Mouse (Mus musculus) heart, adult 2 months (tissue): ENCODE measurements around the gene Rpl3l. TPM values are rescaled to one million over a fixed set of nuclear protein-coding genes. Genes with fewer than 3 reads are reported as not detected.
A peak's percentile ranks its signal among the peaks of the same experiment; 100 is the strongest.
"Not testable (repeated sequence)": the region's sequence is repeated elsewhere in the genome, so short reads cannot be mapped to it uniquely, and the experiment has no call there.

Experiments used
- DNase-seq, 2 experiments: peaks; one replicate each; pipeline ENCODE4 v3.0.0; 2021
- H3K27ac ChIP-seq: fragments of 200-600 bp; 2 replicates; pipeline ENCODE4 v1.8.1; 2022
- H3K27me3 ChIP-seq: fragments of 200-500 bp; 2 replicates; pipeline ENCODE4 v1.6.1; 2012; ENCODE audit warnings: mild to moderate bottlenecking, low read length, inconsistent platforms, mixed read lengths; ENCODE audit not compliant: control insufficient read depth, insufficient read depth
- H3K36me3 ChIP-seq: fragments of 200-500 bp; 2 replicates; pipeline ENCODE4 v1.6.1; 2012; ENCODE audit warnings: low read length, inconsistent platforms; ENCODE audit not compliant: control insufficient read depth, insufficient read depth
- H3K4me1 ChIP-seq: fragments of 200-500 bp; 2 replicates; pipeline ENCODE4 v1.6.1; 2011; ENCODE audit warnings: low read length; ENCODE audit not compliant: control insufficient read depth, insufficient read depth
- H3K4me3 ChIP-seq: fragments of 200-600 bp; 2 replicates; pipeline ENCODE4 v1.8.1; 2022
- H3K79me2 ChIP-seq: fragments of 200-500 bp; replicated peaks from 2 replicates; pipeline ENCODE4 v1.6.1; 2012; ENCODE audit warnings: mild to moderate bottlenecking, inconsistent platforms, low read length, moderate library complexity, mixed read lengths; ENCODE audit not compliant: control insufficient read depth, insufficient read depth
- H3K9ac ChIP-seq: fragments of 200-500 bp; 2 replicates; pipeline ENCODE4 v1.6.1; 2012; ENCODE audit warnings: low read depth, mild to moderate bottlenecking, control low read depth, inconsistent platforms, low read length, mixed read lengths
- CTCF ChIP-seq: fragments of 200-600 bp; IDR thresholded peaks from 2 replicates; pipeline ENCODE4 v1.8.1; 2022; ENCODE audit warnings: antibody characterized with exemption, mild to moderate bottlenecking, moderate library complexity
- EP300 ChIP-seq: fragments of 200-500 bp; IDR thresholded peaks from 2 replicates; pipeline ENCODE4 v1.6.1; 2011; ENCODE audit warnings: low read depth, low read length, control low read depth; ENCODE audit not compliant: insufficient read depth
- POLR2A ChIP-seq: fragments of 200-500 bp; IDR thresholded peaks from 2 replicates; pipeline ENCODE4 v1.6.1; 2011; ENCODE audit warnings: mild to moderate bottlenecking, low read depth, low read length, control low read depth; ENCODE audit not compliant: insufficient read depth
- WGBS: fragments of 180-500 bp; shearing (Covaris S2); methylation state at CpG from one replicate; pipeline ENCODE4 v1.1.7; 2018; 5-methylcytosine and 5-hydroxymethylcytosine counted together
- intact Hi-C: fragments of 180-260 bp; cut with DNase I; formaldehyde crosslinking; loops from one replicate; pipeline ENCODE4 v1.15.1; 2025
- polyA plus RNA-seq: library from polyadenylated mRNA; depleted of rRNA; stranded (reverse); fragments of >200 nt; gene quantifications from 2 replicates; pipeline ENCODE4 v1.2.3, GENCODE M21; 2012
- total RNA-seq, 2 experiments: library from RNA; stranded (reverse); gene quantifications; 2 replicates each; pipeline ENCODE4 v1.2.3; 2021

The Rpl3l gene
- total and polyA plus RNA-seq, 3 experiments = 213 to 472 (median 386) TPM

DNA sequence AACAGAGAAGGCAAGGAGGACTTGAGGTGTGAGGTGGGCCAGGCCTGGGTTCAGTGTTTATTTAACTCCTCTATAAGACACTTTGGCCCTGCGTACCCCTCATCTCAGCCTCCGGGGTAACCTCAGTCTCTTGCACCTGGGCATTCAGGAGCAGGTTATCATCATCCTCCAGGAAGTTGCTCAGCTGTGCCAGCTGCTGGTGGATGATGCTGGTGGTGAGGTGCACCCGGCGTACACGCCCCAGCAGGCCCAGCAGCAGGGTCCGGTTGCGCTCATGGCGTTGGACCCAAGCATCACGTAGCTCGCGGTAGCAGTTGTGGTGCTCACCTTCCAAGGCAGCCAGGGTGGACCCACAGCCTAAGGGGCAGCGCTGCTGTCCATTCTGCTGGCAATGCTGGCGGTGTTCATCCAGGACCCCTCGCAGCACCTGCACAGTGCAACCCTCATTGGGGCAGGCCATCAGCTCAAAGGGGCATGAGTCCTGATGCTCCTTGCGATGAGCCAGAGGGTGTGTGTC, 11.4 kb upstream of the Rpl3l start:
- no peaks in the 10 kb centered on the region for H3K27me3 ChIP-seq
- intact Hi-C loops = no loop called here
- peaks cover 2% of the 10 kb centered on the region; the same call in 1 of the 2 replicates for H3K4me1 ChIP-seq
- no peaks in the 10 kb centered on the region; the same call in 1 of the 2 replicates for H3K36me3 ChIP-seq
- TF ChIP-seq POLR2A = no peak
- H3K4me3 ChIP-seq = no peak overlapping the region
- no peaks in the 10 kb centered on the region for H3K79me2 ChIP-seq
- no peak overlapping the region for H3K27ac ChIP-seq
- H3K9ac ChIP-seq = no peak overlapping the region
- no peak for DNase-seq
- WGBS = 96% methylated on average over 15 of the region's 15 CpGs

DNA sequence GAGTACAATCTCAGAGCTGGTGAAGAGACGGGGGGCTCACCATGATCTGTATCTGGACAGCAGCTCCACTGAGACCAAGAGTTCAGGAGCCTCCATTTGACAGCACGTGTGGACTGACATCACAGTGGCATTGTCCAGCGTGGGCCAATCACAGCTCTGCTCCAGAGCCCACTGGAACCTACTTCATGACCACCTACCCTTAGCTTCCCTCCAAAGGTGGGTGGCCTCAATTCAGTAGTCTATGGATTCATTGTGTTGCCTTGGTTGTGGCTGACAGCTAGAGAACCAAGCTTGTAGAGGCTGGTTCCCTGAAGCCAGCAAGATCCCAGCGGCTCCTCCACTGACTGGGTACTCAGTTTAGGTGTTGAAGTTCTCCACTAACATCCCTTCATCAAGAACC, 9.7 kb upstream of the Rpl3l start, which contains the start of the genes Rnf151 and Rps2:
Gene Rnf151 (minus strand): TSS at position 121 of the 400 bp plus-strand sequence.
Gene Rps2 (plus strand): TSS at position 174 of the 400 bp plus-strand sequence.
- DNase-seq = no peak
- Histone ChIP-seq H3K4me1 (peaks cover 5% of the 10 kb centered on the region), H3K27me3 (no peaks in the 10 kb centered on the region), H3K9ac (no peak within 1 kb of the TSS), H3K4me3 (no peak within 1 kb of the TSS), H3K79me2 (no peaks in the 10 kb centered on the region), H3K27ac (no peak within 1 kb of the TSS), H3K36me3 (peaks cover 12% of the 10 kb centered on the region)
- TF ChIP-seq POLR2A (no peak), CTCF (no peak), EP300 (no peak)
- intact Hi-C loops = no loop called here
- 73% methylated on average over 4 of the region's 4 CpGs for WGBS

DNA sequence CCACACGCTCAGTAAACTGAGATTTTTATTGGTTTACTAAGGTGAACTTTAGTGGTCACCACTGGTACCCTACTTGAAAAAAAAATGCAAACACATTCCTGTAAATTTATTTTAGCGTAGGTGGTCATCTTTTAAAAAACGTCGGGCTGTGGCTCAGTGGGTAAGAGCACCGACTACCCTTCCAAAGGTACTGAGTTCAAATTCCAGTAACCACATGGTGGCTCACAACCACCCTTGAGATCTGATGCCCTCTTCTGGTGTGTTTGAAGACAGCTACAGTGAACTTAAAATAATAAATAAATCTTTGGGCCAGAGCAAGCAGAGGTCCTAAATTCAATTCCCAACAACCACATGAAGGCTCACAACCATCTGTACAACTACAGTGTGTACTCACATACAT, 8.7 kb upstream of the Rpl3l start:
- peaks cover 12% of the 10 kb centered on the region for H3K36me3 ChIP-seq
- WGBS = 66% methylated on average over 5 of the region's 5 CpGs
- peak overlapping the region; percentile 74 for H3K4me3 ChIP-seq
- intact Hi-C loops = loop anchor here (1.0 kb wide), 1 partner anchor 12 kb away; the partner anchor contains the start of gene Tbl3
- DNase-seq, H3K79me2 ChIP-seq, H3K9ac ChIP-seq, H3K27me3 ChIP-seq, H3K4me1 ChIP-seq, H3K27ac ChIP-seq: not testable (repeated sequence)
- 0 out of 2 replicates have a peak, but pooled peaks have one; percentile 6 for TF ChIP-seq CTCF

DNA sequence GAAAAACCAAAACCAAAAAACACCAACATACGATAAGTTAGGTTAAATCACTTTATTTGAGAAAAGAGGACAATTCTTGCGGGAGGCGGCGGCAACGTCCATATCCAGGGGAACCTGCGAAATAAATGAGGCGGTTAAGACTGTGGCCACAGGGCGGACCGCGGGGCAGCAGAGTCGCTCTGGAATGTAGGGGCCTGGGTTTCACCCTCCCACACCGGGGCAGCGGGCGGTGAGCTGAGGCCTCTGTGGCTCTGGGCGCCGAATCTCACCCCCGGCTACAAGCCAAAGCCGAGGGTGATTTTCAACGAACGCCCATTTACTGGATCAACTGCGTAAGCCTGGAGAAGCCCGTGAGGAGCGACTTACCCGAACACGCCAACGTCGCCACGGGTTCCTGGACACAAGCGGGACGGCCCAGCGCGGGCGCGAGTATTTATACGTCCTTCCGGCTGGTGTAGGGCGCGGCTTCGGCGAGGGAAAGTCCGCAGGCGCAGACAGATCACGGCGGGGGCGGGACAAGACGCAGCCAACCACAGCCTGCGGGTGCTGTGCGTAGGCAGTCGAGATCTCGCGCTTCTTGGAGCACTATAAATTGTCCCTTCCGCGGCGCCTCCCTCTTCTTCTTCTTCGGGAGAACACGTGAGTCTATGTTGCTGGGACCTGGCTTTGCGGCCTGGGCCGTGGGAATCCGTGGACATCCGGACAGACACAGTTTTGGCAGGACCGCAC, 8.0 kb upstream of the Rpl3l start:
- Histone ChIP-seq H3K79me2 (no peaks in the 10 kb centered on the region), H3K9ac (peak overlapping the region; percentile 86), H3K27me3 (no peaks in the 10 kb centered on the region), H3K4me1 (peaks cover 7% of the 10 kb centered on the region), H3K27ac (peak overlapping the region; percentile 87), H3K4me3 (peak overlapping the region; percentile 74), H3K36me3 (peaks cover 12% of the 10 kb centered on the region)
- intact Hi-C loops = loop anchor here (1.0 kb wide), 1 partner anchor 12 kb away; the partner anchor contains the start of gene Tbl3
- DNase-seq = peak; percentile 96 to 99
- TF ChIP-seq EP300 (peak; percentile 25; the same call in 1 of the 2 replicates), CTCF (no peak), POLR2A (peak; percentile 99)
- under 1% methylated on average over 61 of the region's 61 CpGs for WGBS

DNA sequence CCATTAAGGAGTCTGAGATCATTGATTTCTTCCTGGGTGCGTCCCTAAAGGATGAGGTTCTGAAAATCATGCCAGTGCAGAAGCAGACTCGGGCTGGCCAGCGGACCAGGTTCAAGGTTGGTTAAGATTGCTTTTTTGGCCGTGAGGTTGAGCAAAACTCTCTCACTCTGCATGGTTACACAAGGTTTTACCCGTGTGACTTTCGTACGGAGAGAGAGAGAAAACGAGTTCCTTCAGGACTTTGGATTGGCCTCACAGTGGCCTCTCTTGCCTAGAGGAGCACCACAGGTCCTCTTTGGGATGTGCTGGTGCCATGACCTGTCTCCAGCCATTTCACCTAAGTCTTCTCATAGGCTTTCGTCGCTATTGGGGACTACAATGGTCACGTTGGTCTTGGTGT, 7.0 kb upstream of the Rpl3l start:
- 1% methylated on average over 11 of the region's 11 CpGs for WGBS
- H3K9ac ChIP-seq = peak overlapping the region; percentile 69
- peak overlapping the region; percentile 74 for H3K4me3 ChIP-seq
- H3K36me3 ChIP-seq = peaks cover 12% of the 10 kb centered on the region
- H3K4me1 ChIP-seq, DNase-seq, intact Hi-C loops, H3K27me3 ChIP-seq, H3K79me2 ChIP-seq: not testable (repeated sequence)
- H3K27ac ChIP-seq = peak overlapping the region; percentile 22

DNA sequence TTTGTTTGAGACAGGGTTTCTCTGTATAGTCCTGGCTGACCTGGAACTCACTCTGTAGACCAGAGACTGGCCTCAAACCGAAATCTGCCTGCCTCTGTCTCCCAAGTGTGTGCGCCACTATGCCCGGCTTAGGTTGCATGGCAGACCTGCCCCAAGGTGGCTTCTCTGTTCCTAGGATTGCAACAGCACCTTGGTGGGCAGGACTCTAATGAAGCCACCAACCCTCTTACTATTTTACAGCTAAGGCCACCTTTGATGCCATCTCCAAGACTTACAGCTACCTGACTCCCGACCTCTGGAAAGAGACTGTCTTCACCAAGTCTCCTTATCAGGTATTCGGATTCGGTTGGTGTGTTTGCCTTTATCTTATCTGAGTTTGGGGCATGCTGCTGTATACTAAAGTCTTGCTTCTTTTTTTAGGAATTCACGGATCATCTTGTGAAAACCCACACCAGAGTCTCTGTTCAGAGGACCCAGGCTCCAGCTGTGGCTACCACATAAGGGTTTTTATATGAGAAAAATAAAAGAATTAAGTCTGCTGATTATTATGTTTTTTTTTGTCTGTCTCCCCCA, 6.2 kb upstream of the Rpl3l start:
- H3K79me2 ChIP-seq, intact Hi-C loops, H3K4me1 ChIP-seq, H3K27ac ChIP-seq, H3K4me3 ChIP-seq, DNase-seq, H3K27me3 ChIP-seq: not testable (repeated sequence)
- H3K36me3 ChIP-seq = peaks cover 12% of the 10 kb centered on the region
- 28% methylated on average over 7 of the region's 7 CpGs for WGBS
- peak overlapping the region; percentile 23; the same call in 1 of the 2 replicates for H3K9ac ChIP-seq
- 0 out of 2 replicates have a peak, but pooled peaks have one; percentile 27 for TF ChIP-seq POLR2A
